Mouse (Mus musculus) heart, postnatal 14 days (tissue): ENCODE data around the gene Vav3. TPM values are rescaled to one million over a fixed set of nuclear protein-coding genes. Genes with fewer than 3 reads are reported as not detected.

Experiments
- DNase-seq, 2 experiments: peaks; one replicate each; pipeline ENCODE4 v3.0.0; 2021 to 2022
- intact Hi-C: fragments of 180-260 bp; cut with DNase I; formaldehyde crosslinking; loops from one replicate; pipeline ENCODE4 v1.15.1; 2025
- total RNA-seq, 2 experiments: library from RNA; stranded (reverse); gene quantifications; 2 replicates each; pipeline ENCODE4 v1.2.3; 2021

The Vav3 gene
- total RNA-seq, 2 experiments from 2014 or later: 9.2 to 9.4 TPM

GRCm38 (mm10) chr3:109648242-109648641 lies 307.8 kb downstream of the Vav3 start:
- DNase-seq: no peak
- intact Hi-C loops: no loop called here

- DNase-seq: no peak
- intact Hi-C loops: no loop called here
These were observed 311.0 kb downstream of the Vav3 start for GRCm38 (mm10) chr3:109651479-109651878.

GRCm38 (mm10) chr3:109652860-109653631 lies 312.6 kb downstream of the Vav3 start:
- DNase-seq: no peak
- intact Hi-C loops: no loop called here

- intact Hi-C loops: no loop called here
- DNase-seq: no peak
These were observed 313.9 kb downstream of the Vav3 start for GRCm38 (mm10) chr3:109654386-109654785.

GRCm38 (mm10) chr3:109671716-109672115 lies 331.3 kb downstream of the Vav3 start:
- no peak for DNase-seq
- intact Hi-C loops: no loop called here

- intact Hi-C loops: no loop called here
These were observed 332.5 kb downstream of the Vav3 start for GRCm38 (mm10) chr3:109672925-109673324.

GRCm38 (mm10) chr3:109680281-109680680 lies 339.8 kb downstream of the Vav3 start:
- intact Hi-C loops: no loop called here
- DNase-seq: no peak

More at GRCm38 (mm10) chr3:109672925-109673324, 332.5 kb downstream of the Vav3 start:
- DNase-seq: no peak

GRCm38 (mm10) chr3:109681863-109682262 lies 341.4 kb downstream of the Vav3 start:
- intact Hi-C loops: no loop called here

GRCm38 (mm10) chr3:109683608-109684295 lies 343.3 kb downstream of the Vav3 start:
- no peak for DNase-seq
- intact Hi-C loops: no loop called here

More at GRCm38 (mm10) chr3:109681863-109682262, 341.4 kb downstream of the Vav3 start:
- no peak for DNase-seq

GRCm38 (mm10) chr3:109690566-109690965 lies 350.1 kb downstream of the Vav3 start:
- intact Hi-C loops: no loop called here
- DNase-seq: no peak

- DNase-seq: no peak
- intact Hi-C loops: no loop called here
These were observed 352.2 kb downstream of the Vav3 start for GRCm38 (mm10) chr3:109692613-109693012.

- no peak for DNase-seq
- intact Hi-C loops: no loop called here
These were observed 360.8 kb downstream of the Vav3 start for GRCm38 (mm10) chr3:109701301-109701700.

GRCm38 (mm10) chr3:109707786-109708460 lies 367.5 kb downstream of the Vav3 start:
- DNase-seq: no peak
- intact Hi-C loops: no loop called here

GRCm38 (mm10) chr3:109711751-109712150 lies 371.3 kb downstream of the Vav3 start:
- intact Hi-C loops: no loop called here
- no peak for DNase-seq

GRCm38 (mm10) chr3:109714476-109714875 lies 374.0 kb downstream of the Vav3 start:
- DNase-seq: no peak
- intact Hi-C loops: no loop called here

- intact Hi-C loops: no loop called here
- no peak for DNase-seq
These were observed 381.3 kb downstream of the Vav3 start for GRCm38 (mm10) chr3:109721753-109722152.

- DNase-seq: no peak
- intact Hi-C loops: no loop called here
These were observed 386.3 kb downstream of the Vav3 start for GRCm38 (mm10) chr3:109726776-109727175.

- DNase-seq: no peak
- intact Hi-C loops: loop anchor here (10.0 kb wide), 1 partner anchor 373 kb away; no protein-coding TSS in a partner anchor
These were observed 391.3 kb downstream of the Vav3 start for GRCm38 (mm10) chr3:109731592-109732230.

GRCm38 (mm10) chr3:109732327-109733182 lies 392.1 kb downstream of the Vav3 start:
- intact Hi-C loops: loop anchor here (10.0 kb wide), 1 partner anchor 372 kb away; no protein-coding TSS in a partner anchor
- DNase-seq: peak in 1 of 2 experiments; percentile 10
